Mouse (Mus musculus) forebrain, embryonic 15.5 days (tissue): ENCODE results near the gene Cltc. TPM values are rescaled to one million over a fixed set of nuclear protein-coding genes. Genes with fewer than 3 reads are reported as not detected.

ENCODE experiments used
- ATAC-seq: fragments of 200-750 bp; cut with Nextera tagmentation; replicated peaks from 2 replicates; pipeline ENCODE4 v1.8.0; 2017; ENCODE audit warnings: mild to moderate bottlenecking, moderate TSS enrichment, moderate library complexity
- H3K27ac ChIP-seq: fragments of 300-500 bp; sonication (generic); replicated peaks from 2 replicates; pipeline ENCODE4 v1.5.1; 2015; ENCODE audit warnings: mild to moderate bottlenecking, inconsistent platforms
- H3K27me3 ChIP-seq: fragments of 300-500 bp; sonication (generic); 2 replicates; pipeline ENCODE4 v1.6.1; 2015; ENCODE audit warnings: inconsistent platforms
- H3K36me3 ChIP-seq: fragments of 300-500 bp; sonication (generic); 2 replicates; pipeline ENCODE4 v1.6.1; 2015; ENCODE audit warnings: mild to moderate bottlenecking, inconsistent platforms
- H3K4me1 ChIP-seq: fragments of 300-500 bp; sonication (generic); 2 replicates; pipeline ENCODE4 v1.6.1; 2015; ENCODE audit warnings: inconsistent platforms
- H3K4me2 ChIP-seq: fragments of 300-500 bp; sonication (generic); replicated peaks from 2 replicates; pipeline ENCODE4 v1.6.1; 2015; ENCODE audit warnings: mild to moderate bottlenecking, inconsistent platforms
- H3K4me3 ChIP-seq: fragments of 300-500 bp; sonication (generic); 2 replicates; pipeline ENCODE4 v1.5.1; 2015; ENCODE audit warnings: mild to moderate bottlenecking, inconsistent platforms
- H3K9ac ChIP-seq: fragments of 300-500 bp; sonication (generic); replicated peaks from 2 replicates; pipeline ENCODE4 v1.6.1; 2015; ENCODE audit warnings: mild to moderate bottlenecking, inconsistent platforms
- H3K9me3 ChIP-seq: fragments of 300-500 bp; sonication (generic); 2 replicates; pipeline ENCODE4 v1.6.1; 2016; ENCODE audit warnings: inconsistent platforms
- WGBS: fragments of 180-500 bp; shearing (Covaris S2); methylation state at CpG from one replicate; pipeline ENCODE4 v1.1.7; 2015; ENCODE audit warnings: mixed read lengths; 5-methylcytosine and 5-hydroxymethylcytosine counted together
- polyA plus RNA-seq: library from polyadenylated mRNA; unstranded; fragments of >200 nt; fragmentation: Nextera tagmentation; extraction: Ambion mirVana; gene quantifications from 2 replicates; pipeline ENCODE4 v1.2.1, GENCODE M21; 2015

Cltc gene
- polyA plus RNA-seq, 1 experiment from 2014 or later, result 135 TPM

DNA sequence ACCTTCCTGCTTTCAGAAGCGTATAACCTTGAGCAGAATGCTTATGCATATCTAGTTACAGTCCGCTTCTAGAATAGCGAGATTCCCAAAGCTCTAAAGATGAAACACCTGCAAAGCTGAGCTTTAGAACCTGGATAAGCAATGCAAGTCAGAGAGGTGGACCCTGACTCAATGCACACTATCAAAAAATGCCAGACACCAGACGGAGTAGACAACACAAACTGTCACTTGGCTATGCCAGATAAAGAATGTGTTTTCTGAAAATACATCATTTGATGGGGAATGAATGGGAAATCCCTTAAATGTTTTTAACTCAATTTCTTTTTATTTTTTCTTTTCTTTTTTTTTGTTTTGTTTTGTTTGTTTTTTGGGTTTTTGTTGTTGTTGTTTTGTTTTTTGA lies 81.8 kb downstream of the Cltc start:
- ATAC-seq, result no peak
- Histone ChIP-seq H3K4me2 (no peak overlapping the region), H3K9me3 (no peaks in the 10 kb centered on the region), H3K27me3 (no peaks in the 10 kb centered on the region), H3K9ac (no peak overlapping the region), H3K4me1 (no peaks in the 10 kb centered on the region), H3K4me3 (no peak overlapping the region), H3K27ac (no peak overlapping the region), H3K36me3 (no peaks in the 10 kb centered on the region)
- WGBS, result 93% methylated on average over 4 of the region's 4 CpGs

DNA sequence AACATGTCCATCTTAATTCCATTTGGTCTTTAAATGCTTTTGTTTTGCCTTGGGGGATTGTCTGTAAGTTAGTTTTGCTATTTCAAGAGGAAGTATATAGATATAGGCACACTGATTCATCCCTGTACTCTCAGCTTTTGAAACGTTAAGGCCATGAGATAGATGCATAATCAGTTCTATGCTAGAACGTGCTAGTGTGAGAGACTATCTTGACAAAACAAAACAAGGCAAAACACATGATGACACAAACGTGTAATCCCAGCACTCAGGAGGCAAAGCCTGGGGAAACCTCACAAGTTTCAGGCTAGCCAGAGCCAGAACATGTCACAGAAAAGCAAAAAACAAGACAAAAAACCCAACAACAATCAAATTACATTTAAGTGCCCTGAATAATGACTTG lies 84.6 kb downstream of the Cltc start:
- Histone ChIP-seq H3K4me2 (no peak overlapping the region), H3K27ac (no peak overlapping the region), H3K27me3 (no peaks in the 10 kb centered on the region), H3K4me3 (no peak overlapping the region), H3K9me3 (no peaks in the 10 kb centered on the region), H3K9ac (no peak overlapping the region), H3K36me3 (no peaks in the 10 kb centered on the region), H3K4me1 (no peaks in the 10 kb centered on the region)
- 76% methylated on average over 3 of the region's 3 CpGs for WGBS
- ATAC-seq, result no peak

DNA sequence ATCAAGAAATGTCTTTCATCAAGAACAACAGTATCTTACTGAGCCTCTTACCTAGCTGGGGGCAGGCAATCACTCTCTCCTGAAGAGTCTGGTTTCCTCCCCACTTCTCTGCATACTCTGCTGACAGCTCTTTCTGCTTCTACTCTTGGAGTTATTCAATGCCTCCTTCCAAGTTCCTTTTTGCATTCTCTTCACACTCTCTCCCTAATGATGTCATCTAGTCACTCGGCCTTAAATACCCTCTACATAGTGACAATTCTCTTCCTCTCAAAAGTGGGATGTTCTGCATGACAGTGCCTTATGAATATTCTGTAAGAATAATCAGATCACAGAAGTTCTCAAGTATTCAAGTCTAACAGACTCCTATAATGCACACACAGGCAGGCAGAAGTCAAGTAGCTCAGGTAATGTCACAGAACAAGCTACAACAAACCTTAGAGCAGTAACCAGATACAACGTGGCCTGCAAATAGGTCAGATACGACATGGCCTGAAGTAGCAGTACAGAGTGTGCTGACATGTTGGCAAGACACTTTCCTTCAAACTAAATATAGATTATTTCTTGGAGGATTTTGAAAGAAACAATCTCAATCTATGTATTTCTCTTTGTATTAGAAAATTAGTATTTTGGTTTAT lies 86.2 kb downstream of the Cltc start:
- ATAC-seq, result no peak
- Histone ChIP-seq H3K27ac (no peak overlapping the region), H3K9ac (no peak overlapping the region), H3K27me3 (no peaks in the 10 kb centered on the region), H3K4me3 (no peak overlapping the region), H3K4me2 (no peak overlapping the region), H3K9me3 (no peaks in the 10 kb centered on the region), H3K4me1 (no peaks in the 10 kb centered on the region), H3K36me3 (no peaks in the 10 kb centered on the region)
- WGBS, result 58% methylated on average over 3 of the region's 3 CpGs

DNA sequence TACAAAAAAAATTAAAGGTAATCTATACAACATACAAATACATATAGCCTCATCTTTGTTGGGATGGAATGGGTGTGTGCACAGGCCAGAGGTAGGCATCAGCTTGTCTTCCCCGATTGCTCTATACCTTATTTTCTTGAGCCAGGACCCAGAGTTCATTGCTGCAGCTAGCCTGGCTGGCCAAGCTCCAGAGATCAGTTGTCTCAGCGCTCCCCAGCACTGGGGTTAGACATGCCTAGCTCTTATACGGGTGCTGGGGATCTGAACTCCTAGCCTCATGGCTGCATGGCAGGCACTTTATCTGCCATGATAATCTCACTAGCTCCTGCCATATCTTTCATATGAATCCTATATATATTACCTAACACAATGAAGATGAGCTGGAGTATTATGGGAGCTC lies 89.2 kb downstream of the Cltc start:
- WGBS, result 93% methylated on average over 3 of the region's 3 CpGs
- H3K9me3 ChIP-seq, result no peaks in the 10 kb centered on the region
- H3K36me3 ChIP-seq, result peaks cover 17% of the 10 kb centered on the region
- no peak overlapping the region for H3K4me3 ChIP-seq
- H3K4me1 ChIP-seq, result no peaks in the 10 kb centered on the region
- H3K9ac ChIP-seq, result no peak overlapping the region
- no peak for ATAC-seq
- H3K4me2 ChIP-seq, result no peak overlapping the region
- H3K27me3 ChIP-seq, result no peaks in the 10 kb centered on the region
- no peak overlapping the region for H3K27ac ChIP-seq

DNA sequence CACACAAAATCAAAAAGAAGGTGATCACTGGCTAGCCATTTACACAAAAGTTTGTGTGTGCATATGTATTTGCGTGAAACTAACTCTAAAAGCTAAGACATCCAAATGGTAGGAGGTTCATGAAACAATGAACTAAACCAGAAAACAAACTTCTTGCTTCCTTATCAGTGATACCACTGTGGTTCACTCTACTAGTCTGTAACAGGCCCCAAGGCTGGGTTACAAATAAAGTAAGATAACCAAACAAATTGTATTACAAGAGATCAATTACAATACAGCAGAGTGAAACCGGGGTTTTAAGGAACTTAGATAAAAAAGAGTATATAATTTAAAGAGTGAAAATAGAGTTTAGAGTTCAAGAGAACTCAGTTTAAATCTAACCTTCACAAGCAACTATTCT lies 89.8 kb downstream of the Cltc start:
- Histone ChIP-seq H3K9ac (no peak overlapping the region), H3K9me3 (no peaks in the 10 kb centered on the region), H3K4me2 (no peak overlapping the region), H3K36me3 (peaks cover 21% of the 10 kb centered on the region), H3K27ac (no peak overlapping the region), H3K4me3 (no peak overlapping the region), H3K4me1 (no peaks in the 10 kb centered on the region), H3K27me3 (no peaks in the 10 kb centered on the region)
- ATAC-seq, result no peak
- 92% methylated on average over 2 of the region's 2 CpGs for WGBS

DNA sequence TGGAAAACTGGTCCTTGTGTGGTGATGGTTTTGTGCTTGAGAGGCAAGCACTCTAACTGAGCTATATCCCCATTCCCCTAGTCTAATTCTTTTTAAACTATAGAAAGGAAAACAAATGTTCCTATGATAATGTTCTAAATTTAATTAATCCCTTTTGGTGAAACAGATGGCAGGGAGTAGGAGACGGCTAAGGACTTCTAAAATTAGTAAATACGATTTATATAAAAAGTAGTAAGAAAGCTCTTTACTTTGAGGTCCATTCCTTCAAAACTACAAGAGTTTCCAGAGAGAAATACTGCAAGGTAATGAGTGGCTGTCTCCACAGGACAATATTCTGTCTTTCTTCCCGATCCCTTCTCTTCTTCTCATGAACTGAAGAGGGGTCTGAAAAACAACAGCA lies 93.0 kb downstream of the Cltc start:
- Histone ChIP-seq H3K27ac (no peak overlapping the region), H3K4me1 (no peaks in the 10 kb centered on the region), H3K4me2 (no peak overlapping the region), H3K9ac (no peak overlapping the region), H3K36me3 (peaks cover 32% of the 10 kb centered on the region), H3K27me3 (no peaks in the 10 kb centered on the region), H3K9me3 (no peaks in the 10 kb centered on the region), H3K4me3 (no peak overlapping the region)
- WGBS, result 91% methylated on average over 3 of the region's 3 CpGs
- no peak for ATAC-seq

DNA sequence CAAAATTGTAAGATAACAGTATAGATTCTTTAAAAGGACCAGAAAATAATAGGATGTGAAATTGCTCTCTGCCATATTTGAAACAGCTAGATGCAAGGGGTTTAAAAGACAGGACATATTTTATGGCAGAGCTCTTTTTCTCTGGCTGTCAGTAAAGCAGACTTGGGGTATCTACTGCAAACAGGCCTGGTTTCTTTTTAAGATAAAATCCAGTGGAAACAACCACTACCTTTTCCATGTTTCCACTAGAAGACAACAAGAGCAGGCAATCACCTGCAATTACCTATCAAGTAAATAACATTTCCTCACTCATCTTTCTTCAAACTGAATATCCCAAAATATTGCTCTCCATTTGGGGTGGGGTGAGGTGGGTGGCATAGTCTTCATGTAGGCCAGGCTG lies 93.4 kb downstream of the Cltc start:
- Histone ChIP-seq H3K4me2 (no peak overlapping the region), H3K4me1 (no peaks in the 10 kb centered on the region), H3K9me3 (no peaks in the 10 kb centered on the region), H3K9ac (no peak overlapping the region), H3K36me3 (peaks cover 33% of the 10 kb centered on the region), H3K27ac (no peak overlapping the region), H3K27me3 (no peaks in the 10 kb centered on the region), H3K4me3 (no peak overlapping the region)
- ATAC-seq, result no peak

DNA sequence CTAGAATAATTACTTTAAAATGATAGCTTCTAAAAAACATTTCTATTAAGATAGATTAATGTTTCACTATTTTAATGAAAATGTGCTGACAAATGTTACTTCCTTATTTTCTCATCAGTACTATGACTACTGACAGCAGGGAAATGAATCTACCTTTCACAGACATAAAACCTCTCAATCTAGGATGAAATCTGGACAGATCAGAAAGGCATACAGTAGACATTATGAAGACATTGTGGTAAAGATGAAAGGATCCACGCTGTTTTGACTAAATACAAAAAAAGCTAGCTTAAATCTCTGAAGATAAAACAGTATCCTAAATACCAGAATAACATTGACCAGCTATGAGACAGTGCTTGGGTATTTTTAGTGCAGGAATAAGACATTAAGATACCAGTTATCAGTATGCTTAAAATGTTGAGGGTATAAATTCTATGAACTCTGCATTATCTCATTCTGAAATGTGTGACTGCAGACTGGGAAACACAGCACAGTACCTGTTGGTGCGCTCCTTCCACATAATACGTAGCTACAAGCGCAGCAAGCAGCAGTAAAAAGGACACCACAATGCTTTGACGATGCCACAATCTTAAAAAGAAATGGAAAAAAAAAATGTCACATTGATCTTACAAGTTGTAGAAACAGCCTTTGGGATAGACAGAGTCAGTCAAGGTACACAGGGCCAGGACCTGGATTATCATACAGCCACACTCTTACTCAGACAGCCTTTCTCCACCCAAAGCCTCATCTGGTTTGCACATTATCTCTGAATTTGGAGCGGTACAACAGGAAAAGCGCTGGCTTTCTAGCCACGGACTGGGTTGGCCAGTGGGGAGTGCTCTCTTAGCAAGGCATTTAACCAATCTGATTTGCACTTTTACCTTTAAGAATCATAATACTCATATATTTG lies 94.1 kb downstream of the Cltc start:
- peaks cover 37% of the 10 kb centered on the region for H3K36me3 ChIP-seq
- no peak overlapping the region for H3K4me2 ChIP-seq
- H3K4me1 ChIP-seq, result no peaks in the 10 kb centered on the region
- H3K9me3 ChIP-seq, result no peaks in the 10 kb centered on the region
- H3K9ac ChIP-seq, result no peak overlapping the region
- 93% methylated on average over 8 of the region's 8 CpGs for WGBS
- no peak overlapping the region for H3K27ac ChIP-seq
- ATAC-seq, result no peak
- no peaks in the 10 kb centered on the region for H3K27me3 ChIP-seq
- no peak overlapping the region for H3K4me3 ChIP-seq

DNA sequence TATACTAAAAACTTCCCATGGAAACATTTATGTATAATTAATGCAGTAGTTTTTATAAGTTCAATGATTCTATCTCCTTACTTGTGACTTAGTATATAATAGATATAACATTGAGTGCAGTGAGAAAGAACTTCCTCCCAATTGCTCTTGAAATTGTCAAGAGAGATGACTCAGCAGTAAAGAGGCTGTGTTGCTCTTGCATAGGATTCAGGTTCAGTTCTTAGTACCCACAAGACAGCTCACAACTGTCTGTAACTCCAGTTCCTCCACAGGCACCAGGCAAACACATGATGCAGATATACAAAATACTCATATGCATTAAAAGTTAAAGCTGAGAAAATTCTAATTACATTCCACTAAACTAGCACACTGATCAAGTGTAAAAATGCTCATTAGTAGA lies 99.5 kb downstream of the Cltc start:
- H3K4me1 ChIP-seq, result no peaks in the 10 kb centered on the region
- H3K4me2 ChIP-seq, result no peak overlapping the region
- no peaks in the 10 kb centered on the region for H3K9me3 ChIP-seq
- H3K27me3 ChIP-seq, result no peaks in the 10 kb centered on the region
- no peak overlapping the region for H3K9ac ChIP-seq
- ATAC-seq, result no peak
- no peak overlapping the region for H3K27ac ChIP-seq
- no peak overlapping the region for H3K4me3 ChIP-seq
- H3K36me3 ChIP-seq, result peaks cover 20% of the 10 kb centered on the region

DNA sequence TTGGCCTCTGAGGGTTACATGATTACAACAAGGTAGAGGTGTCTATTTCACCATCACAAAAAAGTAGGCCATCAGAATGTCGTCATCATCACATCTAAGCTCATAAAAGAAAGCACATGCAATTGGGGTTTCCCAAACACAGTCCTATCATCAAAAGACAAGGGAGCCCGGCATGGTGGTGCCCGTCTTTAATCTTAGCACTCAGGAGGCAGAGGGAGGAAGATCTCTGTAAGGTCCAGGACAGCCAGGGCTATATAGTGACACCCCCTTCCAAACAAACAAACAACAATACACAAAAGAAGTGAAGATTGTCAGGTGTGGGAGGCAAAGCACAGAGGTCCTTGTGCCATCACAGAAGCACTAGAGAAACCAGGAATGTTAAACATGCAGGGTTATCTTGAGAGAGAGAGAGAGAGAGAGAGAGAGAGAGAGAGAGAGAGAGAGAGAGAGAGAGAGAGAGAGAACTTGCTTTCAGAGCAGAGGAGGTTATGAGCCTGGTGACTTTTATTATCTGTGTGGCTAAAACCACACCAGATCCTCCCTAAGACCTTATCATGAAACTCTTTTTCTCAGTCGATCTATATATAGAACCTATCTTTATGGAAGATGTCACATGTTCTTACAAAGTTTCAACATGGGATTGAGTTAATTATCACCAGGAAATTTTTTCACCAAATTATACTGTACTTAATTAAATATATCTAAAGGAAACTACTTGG lies 100.4 kb downstream of the Cltc start:
- no peak for ATAC-seq
- WGBS, result 90% methylated on average over 4 of the region's 4 CpGs
- H3K36me3 ChIP-seq, result peaks cover 14% of the 10 kb centered on the region
- no peak overlapping the region for H3K27ac ChIP-seq
- H3K9ac ChIP-seq, result no peak overlapping the region
- no peak overlapping the region for H3K4me3 ChIP-seq
- H3K9me3 ChIP-seq, result no peaks in the 10 kb centered on the region
- no peaks in the 10 kb centered on the region for H3K4me1 ChIP-seq
- no peak overlapping the region for H3K4me2 ChIP-seq
- H3K27me3 ChIP-seq, result no peaks in the 10 kb centered on the region

DNA sequence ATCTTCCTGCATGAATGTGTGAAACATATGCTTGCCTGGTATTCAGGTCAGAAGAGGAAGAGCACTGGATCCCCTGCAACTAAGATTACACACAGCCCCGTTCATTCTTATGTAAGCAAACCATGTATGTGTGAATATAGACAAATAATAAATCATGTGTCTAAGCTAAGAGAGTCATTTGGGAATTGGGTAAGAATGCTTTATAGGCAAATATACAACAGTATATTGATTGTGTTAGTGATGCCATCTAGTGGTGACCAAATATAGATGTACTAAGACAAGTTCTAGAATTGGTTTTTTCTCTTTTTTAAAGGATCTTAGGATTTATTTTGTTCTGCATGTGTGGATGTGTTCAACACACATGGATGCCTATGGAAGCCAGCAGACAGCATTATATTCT lies 101.7 kb downstream of the Cltc start:
- H3K4me3 ChIP-seq, result no peak overlapping the region
- H3K9ac ChIP-seq, result no peak overlapping the region
- no peaks in the 10 kb centered on the region for H3K9me3 ChIP-seq
- H3K36me3 ChIP-seq, result peaks cover 11% of the 10 kb centered on the region
- no peak overlapping the region for H3K4me2 ChIP-seq
- no peaks in the 10 kb centered on the region for H3K4me1 ChIP-seq
- no peak for ATAC-seq
- no peaks in the 10 kb centered on the region for H3K27me3 ChIP-seq
- WGBS, result 92% methylated on average over 1 of the region's 1 CpGs
- H3K27ac ChIP-seq, result no peak overlapping the region

DNA sequence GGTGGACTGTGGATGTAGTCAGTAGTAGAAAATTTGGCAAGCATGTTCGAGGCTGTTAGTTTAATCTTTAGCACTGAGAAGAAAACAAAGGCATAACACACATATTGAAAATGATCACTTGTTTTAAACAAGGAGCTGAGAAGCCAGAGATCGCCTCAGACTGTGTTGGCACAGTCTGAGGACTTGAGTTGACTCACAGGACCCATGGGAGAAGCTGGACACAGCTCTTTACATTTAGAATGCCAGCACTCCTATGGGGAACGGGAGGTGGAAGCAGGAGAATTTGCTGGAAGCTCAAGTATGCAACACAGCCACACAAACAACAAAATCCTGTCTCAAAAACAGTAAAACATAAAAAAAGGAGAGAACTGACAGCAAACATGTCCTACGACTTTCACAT lies 103.3 kb downstream of the Cltc start:
- H3K4me3 ChIP-seq, result no peak overlapping the region
- no peaks in the 10 kb centered on the region for H3K4me1 ChIP-seq
- no peak overlapping the region for H3K27ac ChIP-seq
- 88% methylated on average over 4 of the region's 4 CpGs for WGBS
- ATAC-seq, result no peak
- H3K9ac ChIP-seq, result no peak overlapping the region
- peaks cover 8% of the 10 kb centered on the region; the same call in 1 of the 2 replicates for H3K36me3 ChIP-seq
- H3K9me3 ChIP-seq, result no peaks in the 10 kb centered on the region
- H3K4me2 ChIP-seq, result no peak overlapping the region
- no peaks in the 10 kb centered on the region for H3K27me3 ChIP-seq
